Mouse (Mus musculus) heart, postnatal 0 days (tissue): ENCODE data around the gene Gse1. TPM values are rescaled to one million over a fixed set of nuclear protein-coding genes. Genes with fewer than 3 reads are reported as not detected.
A peak's percentile ranks its signal among the peaks of the same experiment; 100 is the strongest.

Experiments used
- ATAC-seq: fragments of 200-750 bp; cut with Nextera tagmentation; 2 replicates; pipeline ENCODE4 v1.8.0; 2017; ENCODE audit warnings: low read depth, moderate number of reproducible peaks, moderate library complexity; ENCODE audit not compliant: insufficient read depth
- DNase-seq: peaks from one replicate; pipeline ENCODE4 v3.0.0-alpha.2; 2016; ENCODE audit warnings: low spot score
- H3K27ac ChIP-seq: fragments of 300-500 bp; sonication (generic); 2 replicates; pipeline ENCODE4 v1.5.1; 2014; ENCODE audit warnings: low read depth, mild to moderate bottlenecking
- H3K27me3 ChIP-seq: fragments of 300-500 bp; sonication (generic); 2 replicates; pipeline ENCODE4 v1.6.1; 2014; ENCODE audit warnings: low read length, mixed read lengths; ENCODE audit not compliant: control insufficient read depth, insufficient read depth
- H3K36me3 ChIP-seq: fragments of 300-500 bp; sonication (generic); replicated peaks from 2 replicates; pipeline ENCODE4 v1.6.1; 2014; ENCODE audit warnings: low read length, mixed read lengths; ENCODE audit not compliant: control insufficient read depth, insufficient read depth
- H3K4me1 ChIP-seq: fragments of 300-500 bp; sonication (generic); 2 replicates; pipeline ENCODE4 v1.6.1; 2014; ENCODE audit warnings: antibody characterized with exemption; ENCODE audit not compliant: control insufficient read depth, insufficient read depth
- H3K4me2 ChIP-seq: fragments of 300-500 bp; sonication (generic); 2 replicates; pipeline ENCODE4 v1.6.1; 2014; ENCODE audit warnings: low read depth, mild to moderate bottlenecking, low read length, moderate library complexity
- H3K4me3 ChIP-seq: fragments of 300-500 bp; sonication (generic); 2 replicates; pipeline ENCODE4 v1.5.1; 2014; ENCODE audit warnings: low read depth, low read length
- H3K9ac ChIP-seq: fragments of 300-500 bp; sonication (generic); replicated peaks from 2 replicates; pipeline ENCODE4 v1.6.1; 2014; ENCODE audit warnings: low read depth, low read length, mixed read lengths
- H3K9me3 ChIP-seq: fragments of 300-500 bp; sonication (generic); replicated peaks from 2 replicates; pipeline ENCODE4 v1.6.1; 2016; ENCODE audit warnings: low read length; ENCODE audit not compliant: control insufficient read depth
- CTCF ChIP-seq: IDR thresholded peaks from 2 replicates; pipeline ENCODE4 v1.5.1; 2016; ENCODE audit warnings: antibody characterized with exemption, control low read depth, low read depth
- EP300 ChIP-seq: IDR thresholded peaks from 2 replicates; pipeline ENCODE4 v1.6.1; 2016; ENCODE audit warnings: antibody characterized with exemption, low read depth
- WGBS: fragments of 180-500 bp; shearing (Covaris S2); extraction: QIAGEN DNeasy Blood & Tissue Kit; methylation state at CpG from one replicate; pipeline ENCODE4 v1.1.7; 2014; 5-methylcytosine and 5-hydroxymethylcytosine counted together
- polyA plus RNA-seq: library from polyadenylated mRNA; unstranded; fragments of >200 nt; fragmentation: Nextera tagmentation; extraction: Ambion mirVana; gene quantifications from 2 replicates; pipeline ENCODE4 v1.2.1, GENCODE M21; 2015
- total RNA-seq: library from RNA; depleted of rRNA; stranded (reverse); fragments of >200 nt; gene quantifications from 2 replicates; pipeline ENCODE4 v1.2.3, GENCODE M21; 2014; ENCODE audit warnings: low replicate concordance

Gse1 gene
- total and polyA plus RNA-seq, 2 experiments from 2014 or later, result 5.4 to 18.7 TPM

- no peaks in the 10 kb centered on the region for H3K9me3 ChIP-seq
- TF ChIP-seq EP300 (no peak), CTCF (no peak)
- H3K27ac ChIP-seq, result no peak overlapping the region
- H3K4me2 ChIP-seq, result no peak overlapping the region
- ATAC-seq (peak; percentile 45; the same call in 1 of the 2 replicates), DNase-seq (no peak)
- no peak overlapping the region for H3K9ac ChIP-seq
- H3K36me3 ChIP-seq, result no peaks in the 10 kb centered on the region
- H3K27me3 ChIP-seq, result no peaks in the 10 kb centered on the region
- peaks cover 29% of the 10 kb centered on the region for H3K4me1 ChIP-seq
- no peak overlapping the region for H3K4me3 ChIP-seq
- 27% methylated on average over 12 of the region's 12 CpGs for WGBS
These were observed 288.0 kb downstream of the Gse1 start for GRCm38 (mm10) chr8:120516182-120516755.

- no peak overlapping the region for H3K4me3 ChIP-seq
- no peak overlapping the region for H3K9ac ChIP-seq
- no peaks in the 10 kb centered on the region for H3K9me3 ChIP-seq
- DNase-seq (no peak), ATAC-seq (no peak)
- H3K36me3 ChIP-seq, result no peaks in the 10 kb centered on the region
- WGBS, result 63% methylated on average over 11 of the region's 11 CpGs
- no peaks in the 10 kb centered on the region for H3K27me3 ChIP-seq
- peaks cover 16% of the 10 kb centered on the region for H3K4me1 ChIP-seq
- peak overlapping the region; percentile 22 for H3K27ac ChIP-seq
- no peak for TF ChIP-seq CTCF
- H3K4me2 ChIP-seq, result no peak overlapping the region
These were observed 289.6 kb downstream of the Gse1 start for GRCm38 (mm10) chr8:120517666-120518410.

GRCm38 (mm10) chr8:120518736-120519534 is 290.7 kb downstream of the Gse1 start:
- Histone ChIP-seq H3K36me3 (no peaks in the 10 kb centered on the region), H3K4me2 (no peak overlapping the region), H3K9me3 (no peaks in the 10 kb centered on the region), H3K4me1 (peaks cover 16% of the 10 kb centered on the region), H3K4me3 (no peak overlapping the region), H3K27me3 (no peaks in the 10 kb centered on the region), H3K27ac (no peak overlapping the region), H3K9ac (no peak overlapping the region)
- TF ChIP-seq CTCF (no peak), EP300 (no peak)
- DNase-seq (no peak), ATAC-seq (peak; percentile 12; the same call in 1 of the 2 replicates)
- WGBS, result 65% methylated on average over 14 of the region's 14 CpGs

- H3K9ac ChIP-seq, result no peak overlapping the region
These were observed 292.0 kb downstream of the Gse1 start for GRCm38 (mm10) chr8:120520287-120520686.

GRCm38 (mm10) chr8:120520707-120521590 is 292.7 kb downstream of the Gse1 start:
- peak; percentile 56 for DNase-seq
- no peak overlapping the region for H3K9ac ChIP-seq
- no peak overlapping the region for H3K4me3 ChIP-seq
- peaks cover 24% of the 10 kb centered on the region for H3K4me1 ChIP-seq
- H3K27ac ChIP-seq, result no peak overlapping the region
- ATAC-seq, result 0 out of 2 replicates have a peak, but pooled peaks have one; percentile 25
- H3K4me2 ChIP-seq, result no peak overlapping the region
- no peaks in the 10 kb centered on the region for H3K27me3 ChIP-seq
- TF ChIP-seq EP300 (no peak), CTCF (peak; percentile 29; the same call in 1 of the 2 replicates)
- H3K9me3 ChIP-seq, result no peaks in the 10 kb centered on the region
- WGBS, result 43% methylated on average over 20 of the region's 20 CpGs
- no peaks in the 10 kb centered on the region for H3K36me3 ChIP-seq

More at GRCm38 (mm10) chr8:120520287-120520686, 292.0 kb downstream of the Gse1 start:
- peaks cover 21% of the 10 kb centered on the region for H3K4me1 ChIP-seq
- no peak for ATAC-seq
- H3K36me3 ChIP-seq, result no peaks in the 10 kb centered on the region
- TF ChIP-seq EP300 (no peak), CTCF (no peak)
- no peak for DNase-seq
- H3K4me3 ChIP-seq, result no peak overlapping the region
- WGBS, result 64% methylated on average over 15 of the region's 15 CpGs
- no peak overlapping the region for H3K4me2 ChIP-seq
- H3K27me3 ChIP-seq, result no peaks in the 10 kb centered on the region
- H3K27ac ChIP-seq, result no peak overlapping the region
- no peaks in the 10 kb centered on the region for H3K9me3 ChIP-seq
